Mouse (Mus musculus): Measurements from ENCODE around the gene Ttc13.

DNA sequence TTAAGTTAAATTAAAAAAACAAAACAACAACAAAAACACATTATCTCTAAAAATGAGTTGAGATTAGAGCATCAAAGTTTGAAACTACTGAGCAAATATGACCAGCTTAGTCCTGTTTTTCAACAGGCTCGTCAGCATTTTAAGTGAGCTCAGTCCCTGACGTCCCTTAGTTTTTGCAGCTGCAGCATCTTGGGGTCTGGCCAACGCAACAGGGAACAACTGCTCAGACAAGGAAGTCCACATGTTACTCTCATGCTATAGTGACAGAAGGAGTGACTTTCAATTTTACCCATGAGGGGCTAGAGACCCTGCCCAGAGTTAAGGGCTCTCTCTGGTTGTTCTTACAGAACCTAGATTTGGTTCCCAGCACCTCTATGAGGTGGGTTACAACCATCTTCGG is 17.4 kb downstream of the Ttc13 start:
- no peak for TF ChIP-seq CTCF (IDR thresholded peaks at IDR 0.05; ENCODE audit: low read depth, low read length)
- no peak for TF ChIP-seq POLR2A (IDR thresholded peaks at IDR 0.05; ENCODE audit: extremely low read depth, insufficient read depth, low read length)

All from liver, adult 2 months (tissue).